ENCODE assay signal across 9 mouse cellular contexts in the genomic region with DNA sequence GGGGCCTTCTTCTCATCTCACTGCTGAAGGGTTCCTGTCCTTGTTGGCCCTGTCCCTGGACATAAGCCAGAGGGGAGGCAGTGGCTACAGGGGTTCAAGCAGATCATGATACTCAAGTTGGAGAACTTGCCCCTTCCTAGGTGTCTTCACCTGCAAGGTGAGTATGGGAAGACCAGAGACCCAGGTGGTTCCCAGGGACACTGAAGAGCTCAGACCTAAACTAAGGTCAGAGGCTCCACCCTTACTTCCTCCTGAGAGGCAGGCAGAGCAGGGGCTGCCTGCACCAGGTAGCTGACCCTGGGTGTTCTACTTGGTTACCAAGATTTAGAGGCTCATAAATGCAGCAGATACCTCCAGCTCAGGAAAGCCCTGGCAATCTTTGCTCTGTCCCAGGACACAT. TPM values are rescaled to one million over a fixed set of nuclear protein-coding genes. Genes with fewer than 3 reads are reported as not detected.
DNase-seq lines count a peak whose midpoint lies in the region; ATAC-seq and TF ChIP-seq lines count a peak whose summit lies in the region.
"Had no signal": no experiment of that assay in that cellular context is flagged by ENCODE, and none has a peak within 500 bp of the region (broad histone marks: within the 10 kb centered on the region; RNA-seq: fewer than 3 reads in every experiment).

No protein-coding gene starts in this region.

- no peak overlapping the region for H3K4me2 ChIP-seq in hindbrain, embryonic 11.5 days (replicated peaks; ENCODE audit: low read depth, low read length)
- no peak overlapping the region for H3K4me2 ChIP-seq in hindbrain, postnatal 0 days (ENCODE audit: low read depth, low read length)
- H3K4me2 ChIP-seq: forebrain, embryonic 15.5 days had no signal

- H3K36me3 ChIP-seq in hindbrain, embryonic 11.5 days (ENCODE audit: control insufficient read depth, insufficient read depth, low read length) = peaks cover 43% of the 10 kb centered on the region
- H3K36me3 ChIP-seq in hindbrain, postnatal 0 days (ENCODE audit: insufficient read depth, low read length) = peaks cover 66% of the 10 kb centered on the region
- H3K36me3 ChIP-seq in thymus, adult 2 months (ENCODE audit: control insufficient read depth, insufficient read depth, low read length) = peaks cover 33% of the 10 kb centered on the region
- peaks cover 81% of the 10 kb centered on the region for H3K36me3 ChIP-seq in limb, embryonic 10.5 days

- no peak overlapping the region for H3K27ac ChIP-seq in hindbrain, embryonic 11.5 days (ENCODE audit: low read depth, low read length)
- H3K27ac ChIP-seq in hindbrain, postnatal 0 days = no peak overlapping the region
- peak overlapping the region; percentile 97 for H3K27ac ChIP-seq in thymus, adult 2 months (ENCODE audit: control insufficient read depth, insufficient read depth, low read length)
- H3K27ac ChIP-seq in limb, embryonic 10.5 days = no peak overlapping the region
- H3K27ac ChIP-seq: forebrain, embryonic 15.5 days had no signal

- no peaks in the 10 kb centered on the region for H3K9me3 ChIP-seq in hindbrain, embryonic 11.5 days (ENCODE audit: control insufficient read depth, low read length)
- H3K9me3 ChIP-seq in hindbrain, postnatal 0 days (ENCODE audit: low read length) = no peaks in the 10 kb centered on the region
- no peaks in the 10 kb centered on the region for H3K9me3 ChIP-seq in limb, embryonic 10.5 days (replicated peaks)
- H3K9me3 ChIP-seq: forebrain, embryonic 15.5 days had no signal

- no peak overlapping the region for H3K9ac ChIP-seq in hindbrain, embryonic 11.5 days (ENCODE audit: low read depth, low read length)
- no peak overlapping the region for H3K9ac ChIP-seq in hindbrain, postnatal 0 days (replicated peaks; ENCODE audit: low read length)

- TF ChIP-seq POLR2A in thymus, adult 2 months (IDR thresholded peaks at IDR 0.05; ENCODE audit: control insufficient read depth, extremely low read depth, insufficient read depth, low read length, poor library complexity) = no peak

- no peak for TF ChIP-seq CTCF in hindbrain, postnatal 0 days (IDR thresholded peaks at IDR 0.05; ENCODE audit: low read depth)
- TF ChIP-seq CTCF in thymus, adult 2 months (IDR thresholded peaks at IDR 0.05; ENCODE audit: borderline replicate concordance, control insufficient read depth, extremely low read depth, insufficient read depth, low read length, poor library complexity) = no peak

- H3K4me3 ChIP-seq in hindbrain, embryonic 11.5 days (ENCODE audit: low read depth, low read length) = 0 out of 2 replicates have a peak overlapping the region, but pooled peaks have one; percentile 2
- no peak overlapping the region for H3K4me3 ChIP-seq in hindbrain, postnatal 0 days (ENCODE audit: low read length)
- H3K4me3 ChIP-seq in thymus, adult 2 months (ENCODE audit: control insufficient read depth, insufficient read depth, low read length) = peak overlapping the region; percentile 79
- peak overlapping the region; percentile 18 for H3K4me3 ChIP-seq in limb, embryonic 10.5 days
- H3K4me3 ChIP-seq: forebrain, embryonic 15.5 days had no signal

- no peak for DNase-seq in hindbrain, embryonic 11.5 days (ENCODE audit: low spot score)
- no peak for DNase-seq in hindbrain, postnatal 0 days (ENCODE audit: low spot score)
- DNase-seq in thymus, adult 2 months = no peak
- no peak for DNase-seq in thymus, postnatal 36 days
- DNase-seq in limb, embryonic 10.5 days (ENCODE audit: low spot score) = no peak
- DNase-seq in MN1 (ENCODE audit: low spot score) = no peak

- H3K4me1 ChIP-seq in hindbrain, embryonic 11.5 days (replicated peaks; ENCODE audit: control insufficient read depth, insufficient read depth, low read length) = peaks cover 5% of the 10 kb centered on the region
- H3K4me1 ChIP-seq in hindbrain, postnatal 0 days (ENCODE audit: insufficient read depth, low read length) = peaks cover 8% of the 10 kb centered on the region
- peaks cover 55% of the 10 kb centered on the region for H3K4me1 ChIP-seq in thymus, adult 2 months (replicated peaks; ENCODE audit: control insufficient read depth, insufficient read depth, low read length)
- H3K4me1 ChIP-seq in limb, embryonic 10.5 days = peaks cover 48% of the 10 kb centered on the region

- ATAC-seq in hindbrain, embryonic 11.5 days (ENCODE audit: low FRiP score) = no peak
- no peak for ATAC-seq in hindbrain, postnatal 0 days
- ATAC-seq in inflammation-experienced regulatory T-cells, adult 6 months = no peak
- ATAC-seq: forebrain, embryonic 15.5 days had no signal

- no peaks in the 10 kb centered on the region for H3K27me3 ChIP-seq in hindbrain, embryonic 11.5 days (ENCODE audit: control insufficient read depth, insufficient read depth, low read length)
- H3K27me3 ChIP-seq in hindbrain, postnatal 0 days (ENCODE audit: insufficient read depth, low read length) = no peaks in the 10 kb centered on the region
- no peaks in the 10 kb centered on the region for H3K27me3 ChIP-seq in thymus, adult 2 months (ENCODE audit: control insufficient read depth, insufficient read depth, low read length)
- H3K27me3 ChIP-seq in limb, embryonic 10.5 days (ENCODE audit: low read depth, poor library complexity, severe bottlenecking) = no peaks in the 10 kb centered on the region
- H3K27me3 ChIP-seq: forebrain, embryonic 15.5 days had no signal

RNA-seq across cellular contexts. Expression of a gene that starts 2.3 kb away (rescaled TPM):
- polyA plus RNA-seq in hindbrain, embryonic 11.5 days (2014; fragmentation: Nextera tagmentation; extraction: Ambion mirVana) = 1,346 and 1,389 TPM in 2 replicates
- total RNA-seq in hindbrain, postnatal 0 days (2014; rRNA removed) = 743 and 824 TPM in 2 replicates
- polyA plus RNA-seq in hindbrain, postnatal 0 days (2015; fragmentation: Nextera tagmentation; extraction: Ambion mirVana) = 768 and 794 TPM in 2 replicates
- polyA plus RNA-seq in thymus, adult 2 months (2012; rRNA removed) = 343 and 363 TPM in 2 replicates
- polyA plus RNA-seq in limb, embryonic 10.5 days (2016; fragmentation: Nextera tagmentation; extraction: Ambion mirVana) = 1,846 and 2,302 TPM in 2 replicates
- 1,000 to 10,000 TPM; 3,557 to 4,924 (median 4,468) TPM for polyA plus RNA-seq in inflammation-experienced regulatory T-cells, adult 6 months (2017; shearing (Covaris generic))

RNA-seq across cellular contexts. Expression of a gene that starts 6.6 kb away (rescaled TPM):
- 1,145 and 1,168 TPM in 2 replicates for polyA plus RNA-seq in hindbrain, embryonic 11.5 days (2014; fragmentation: Nextera tagmentation; extraction: Ambion mirVana)
- 1,377 and 1,807 TPM in 2 replicates for total RNA-seq in hindbrain, postnatal 0 days (2014; rRNA removed)
- 800 and 828 TPM in 2 replicates for polyA plus RNA-seq in hindbrain, postnatal 0 days (2015; fragmentation: Nextera tagmentation; extraction: Ambion mirVana)
- polyA plus RNA-seq in thymus, adult 2 months (2012; rRNA removed) = 4,999 and 5,006 TPM in 2 replicates
- polyA plus RNA-seq in limb, embryonic 10.5 days (2016; fragmentation: Nextera tagmentation; extraction: Ambion mirVana) = 1,210 and 1,327 TPM in 2 replicates
- polyA plus RNA-seq in inflammation-experienced regulatory T-cells, adult 6 months (2017; shearing (Covaris generic)) = 1,000 to 10,000 TPM; 6,216 to 8,178 (median 7,568) TPM

RNA-seq across cellular contexts. Expression of a gene that starts 14.1 kb away (rescaled TPM):
- 0.47 TPM in 1 of 2 replicates, not detected in the other for polyA plus RNA-seq in hindbrain, embryonic 11.5 days (2014; fragmentation: Nextera tagmentation; extraction: Ambion mirVana)
- total RNA-seq in hindbrain, postnatal 0 days (2014; rRNA removed) = not detected in 2 replicates
- 0.15 TPM in 1 of 2 replicates, not detected in the other for polyA plus RNA-seq in hindbrain, postnatal 0 days (2015; fragmentation: Nextera tagmentation; extraction: Ambion mirVana)
- 0.27 and 0.91 TPM in 2 replicates for polyA plus RNA-seq in thymus, adult 2 months (2012; rRNA removed)
- not detected in 2 replicates for polyA plus RNA-seq in limb, embryonic 10.5 days (2016; fragmentation: Nextera tagmentation; extraction: Ambion mirVana)
- 1 to 10 TPM; 1.4 to 2.4 (median 1.6) TPM for polyA plus RNA-seq in inflammation-experienced regulatory T-cells, adult 6 months (2017; shearing (Covaris generic))
- total RNA-seq: left cerebral cortex, postnatal 14 days had no signal
- polyA plus RNA-seq: forebrain, embryonic 15.5 days had no signal

RNA-seq across cellular contexts. Expression of a gene that starts 14.3 kb away (rescaled TPM):
- polyA plus RNA-seq in hindbrain, embryonic 11.5 days (2014; fragmentation: Nextera tagmentation; extraction: Ambion mirVana) = 1.5 and 1.6 TPM in 2 replicates
- 5.8 and 8.0 TPM in 2 replicates for total RNA-seq in hindbrain, postnatal 0 days (2014; rRNA removed)
- 2.1 and 3.0 TPM in 2 replicates for polyA plus RNA-seq in hindbrain, postnatal 0 days (2015; fragmentation: Nextera tagmentation; extraction: Ambion mirVana)
- polyA plus RNA-seq in thymus, adult 2 months (2012; rRNA removed) = 177 and 207 TPM in 2 replicates
- 1.4 and 1.5 TPM in 2 replicates for polyA plus RNA-seq in limb, embryonic 10.5 days (2016; fragmentation: Nextera tagmentation; extraction: Ambion mirVana)
- 100 to 1,000 TPM in 1 of 3 experiments, 10 to 100 TPM in 2; 70.2 to 108 (median 97.6) TPM for polyA plus RNA-seq in inflammation-experienced regulatory T-cells, adult 6 months (2017; shearing (Covaris generic))

RNA-seq across cellular contexts. Expression of a gene that starts 18.3 kb away (rescaled TPM):
- polyA plus RNA-seq in hindbrain, embryonic 11.5 days (2014; fragmentation: Nextera tagmentation; extraction: Ambion mirVana) = 12.9 and 13.2 TPM in 2 replicates
- 32.9 and 43.6 TPM in 2 replicates for total RNA-seq in hindbrain, postnatal 0 days (2014; rRNA removed)
- 43.8 and 45.9 TPM in 2 replicates for polyA plus RNA-seq in hindbrain, postnatal 0 days (2015; fragmentation: Nextera tagmentation; extraction: Ambion mirVana)
- 30.8 and 38.9 TPM in 2 replicates for polyA plus RNA-seq in thymus, adult 2 months (2012; rRNA removed)
- 5.2 and 7.8 TPM in 2 replicates for polyA plus RNA-seq in limb, embryonic 10.5 days (2016; fragmentation: Nextera tagmentation; extraction: Ambion mirVana)
- polyA plus RNA-seq in inflammation-experienced regulatory T-cells, adult 6 months (2017; shearing (Covaris generic)) = 1 to 10 TPM in 2 of 3 experiments, under 1 TPM in 1; 0.81 to 3.0 (median 1.8) TPM
